Mouse (Mus musculus): ENCODE data around the gene Foxj3. TPM values are rescaled to one million over a fixed set of nuclear protein-coding genes. Genes with fewer than 3 reads are reported as not detected.

Gene Foxj3
- polyA plus RNA-seq, 1 experiment, result 19.0 TPM

- Histone ChIP-seq H3K4me3 (ENCODE audit: low read depth, low read length) (no peak overlapping the region), H3K27me3 (ENCODE audit: control insufficient read depth, insufficient read depth, low read length) (no peaks in the 10 kb centered on the region), H3K4me1 (ENCODE audit: control insufficient read depth, insufficient read depth, insufficient read length, low read length) (no peaks in the 10 kb centered on the region), H3K36me3 (ENCODE audit: control insufficient read depth, insufficient read depth, low read length) (no peaks in the 10 kb centered on the region), H3K27ac (ENCODE audit: insufficient read depth, low read depth, low read length) (no peak overlapping the region)
- WGBS, result 74% methylated on average over 4 of the region's 4 CpGs
- no peak for TF ChIP-seq CTCF (IDR thresholded peaks at IDR 0.05; ENCODE audit: extremely low read depth, insufficient read length, insufficient replicate concordance, low read depth, low read length)
Measured at GRCm38 (mm10) chr4:119566322-119566835, 29.6 kb downstream of the Foxj3 start.

- 88% methylated on average over 3 of the region's 3 CpGs for WGBS
- TF ChIP-seq CTCF (IDR thresholded peaks at IDR 0.05; ENCODE audit: extremely low read depth, insufficient read length, insufficient replicate concordance, low read depth, low read length), result no peak
- TF ChIP-seq POLR2A (IDR thresholded peaks at IDR 0.05; ENCODE audit: low read depth, low read length), result no peak
- H3K27ac ChIP-seq (ENCODE audit: insufficient read depth, low read depth, low read length), result no peak overlapping the region
Measured at GRCm38 (mm10) chr4:119572682-119573081, 35.9 kb downstream of the Foxj3 start.

GRCm38 (mm10) chr4:119574504-119574903, 37.7 kb downstream of the Foxj3 start:
- TF ChIP-seq CTCF (IDR thresholded peaks at IDR 0.05; ENCODE audit: extremely low read depth, insufficient read length, insufficient replicate concordance, low read depth, low read length), result no peak
- TF ChIP-seq POLR2A (IDR thresholded peaks at IDR 0.05; ENCODE audit: low read depth, low read length), result no peak
- Histone ChIP-seq H3K4me1 (ENCODE audit: control insufficient read depth, insufficient read depth, insufficient read length, low read length) (no peaks in the 10 kb centered on the region), H3K27me3 (ENCODE audit: control insufficient read depth, insufficient read depth, low read length) (no peaks in the 10 kb centered on the region), H3K36me3 (ENCODE audit: control insufficient read depth, insufficient read depth, low read length) (peaks cover 10% of the 10 kb centered on the region), H3K4me3 (ENCODE audit: low read depth, low read length) (no peak overlapping the region), H3K27ac (ENCODE audit: insufficient read depth, low read depth, low read length) (no peak overlapping the region)
- 51% methylated on average over 2 of the region's 2 CpGs for WGBS

More at GRCm38 (mm10) chr4:119572682-119573081, 35.9 kb downstream of the Foxj3 start:
- Histone ChIP-seq H3K4me3 (ENCODE audit: low read depth, low read length) (no peak overlapping the region), H3K27me3 (ENCODE audit: control insufficient read depth, insufficient read depth, low read length) (no peaks in the 10 kb centered on the region), H3K4me1 (ENCODE audit: control insufficient read depth, insufficient read depth, insufficient read length, low read length) (no peaks in the 10 kb centered on the region), H3K36me3 (ENCODE audit: control insufficient read depth, insufficient read depth, low read length) (peaks cover 8% of the 10 kb centered on the region)

- Histone ChIP-seq H3K27me3 (ENCODE audit: control insufficient read depth, insufficient read depth, low read length) (no peaks in the 10 kb centered on the region), H3K4me1 (ENCODE audit: control insufficient read depth, insufficient read depth, insufficient read length, low read length) (no peaks in the 10 kb centered on the region), H3K4me3 (ENCODE audit: low read depth, low read length) (no peak overlapping the region), H3K27ac (ENCODE audit: insufficient read depth, low read depth, low read length) (no peak overlapping the region), H3K36me3 (ENCODE audit: control insufficient read depth, insufficient read depth, low read length) (peaks cover 10% of the 10 kb centered on the region)
- no peak for TF ChIP-seq POLR2A (IDR thresholded peaks at IDR 0.05; ENCODE audit: low read depth, low read length)
- TF ChIP-seq CTCF (IDR thresholded peaks at IDR 0.05; ENCODE audit: extremely low read depth, insufficient read length, insufficient replicate concordance, low read depth, low read length), result no peak
- WGBS, result 90% methylated on average over 3 of the region's 3 CpGs
Measured at GRCm38 (mm10) chr4:119575459-119575858, 38.7 kb downstream of the Foxj3 start.

- no peak for TF ChIP-seq POLR2A (IDR thresholded peaks at IDR 0.05; ENCODE audit: low read depth, low read length)
- no peak; the same call in 1 of the 2 replicates for TF ChIP-seq CTCF (IDR thresholded peaks at IDR 0.05; ENCODE audit: extremely low read depth, insufficient read length, insufficient replicate concordance, low read depth, low read length)
- no peak overlapping the region for H3K27ac ChIP-seq (ENCODE audit: insufficient read depth, low read depth, low read length)
- no peaks in the 10 kb centered on the region for H3K27me3 ChIP-seq (ENCODE audit: control insufficient read depth, insufficient read depth, low read length)
- H3K4me3 ChIP-seq (ENCODE audit: low read depth, low read length), result no peak overlapping the region
- peaks cover 2% of the 10 kb centered on the region; the same call in 1 of the 2 replicates for H3K4me1 ChIP-seq (ENCODE audit: control insufficient read depth, insufficient read depth, insufficient read length, low read length)
- peaks cover 20% of the 10 kb centered on the region for H3K36me3 ChIP-seq (ENCODE audit: control insufficient read depth, insufficient read depth, low read length)
- WGBS, result over 99% methylated on average over 2 of the region's 2 CpGs
Measured at GRCm38 (mm10) chr4:119588037-119588436, 51.2 kb downstream of the Foxj3 start.

GRCm38 (mm10) chr4:119589423-119589822, 52.6 kb downstream of the Foxj3 start:
- H3K4me3 ChIP-seq (ENCODE audit: low read depth, low read length), result no peak overlapping the region
- WGBS, result 28% methylated on average over 2 of the region's 2 CpGs

GRCm38 (mm10) chr4:119590027-119590426, 53.2 kb downstream of the Foxj3 start:
- H3K27ac ChIP-seq (ENCODE audit: insufficient read depth, low read depth, low read length), result peak overlapping the region; percentile 79
- no peak for TF ChIP-seq CTCF (IDR thresholded peaks at IDR 0.05; ENCODE audit: extremely low read depth, insufficient read length, insufficient replicate concordance, low read depth, low read length)
- no peak for TF ChIP-seq POLR2A (IDR thresholded peaks at IDR 0.05; ENCODE audit: low read depth, low read length)

More at GRCm38 (mm10) chr4:119589423-119589822, 52.6 kb downstream of the Foxj3 start:
- H3K27ac ChIP-seq (ENCODE audit: insufficient read depth, low read depth, low read length), result peak overlapping the region; percentile 79
- H3K36me3 ChIP-seq (ENCODE audit: control insufficient read depth, insufficient read depth, low read length), result peaks cover 20% of the 10 kb centered on the region
- no peaks in the 10 kb centered on the region for H3K27me3 ChIP-seq (ENCODE audit: control insufficient read depth, insufficient read depth, low read length)
- TF ChIP-seq POLR2A (IDR thresholded peaks at IDR 0.05; ENCODE audit: low read depth, low read length), result no peak
- TF ChIP-seq CTCF (IDR thresholded peaks at IDR 0.05; ENCODE audit: extremely low read depth, insufficient read length, insufficient replicate concordance, low read depth, low read length), result no peak
- peaks cover 2% of the 10 kb centered on the region; the same call in 1 of the 2 replicates for H3K4me1 ChIP-seq (ENCODE audit: control insufficient read depth, insufficient read depth, insufficient read length, low read length)

More at GRCm38 (mm10) chr4:119590027-119590426, 53.2 kb downstream of the Foxj3 start:
- Histone ChIP-seq H3K4me3 (ENCODE audit: low read depth, low read length) (no peak overlapping the region), H3K36me3 (ENCODE audit: control insufficient read depth, insufficient read depth, low read length) (peaks cover 19% of the 10 kb centered on the region), H3K27me3 (ENCODE audit: control insufficient read depth, insufficient read depth, low read length) (no peaks in the 10 kb centered on the region), H3K4me1 (ENCODE audit: control insufficient read depth, insufficient read depth, insufficient read length, low read length) (peaks cover 2% of the 10 kb centered on the region; the same call in 1 of the 2 replicates)
- WGBS, result 73% methylated on average over 1 of the region's 1 CpGs

Data from small intestine, adult 2 months (tissue).